Mouse (Mus musculus) liver, embryonic 16.5 days (tissue): Measurements from ENCODE around the gene Syt11. TPM values are rescaled to one million over a fixed set of nuclear protein-coding genes. Genes with fewer than 3 reads are reported as not detected.
A peak's percentile ranks its signal among the peaks of the same experiment; 100 is the strongest.
"Not testable (repeated sequence)": the region's sequence is repeated elsewhere in the genome, so short reads cannot be mapped to it uniquely, and the experiment has no call there.

ENCODE experiments used
- ATAC-seq: fragments of 200-750 bp; cut with Nextera tagmentation; 2 replicates; pipeline ENCODE4 v1.8.0; 2017; ENCODE audit warnings: low read depth, mild to moderate bottlenecking, moderate number of reproducible peaks, moderate library complexity
- H3K27ac ChIP-seq: fragments of 300-500 bp; sonication (generic); 2 replicates; pipeline ENCODE4 v1.5.1; 2014; ENCODE audit warnings: mild to moderate bottlenecking, low read length
- H3K27me3 ChIP-seq: fragments of 300-500 bp; sonication (generic); 2 replicates; pipeline ENCODE4 v1.6.1; 2014; ENCODE audit warnings: low read depth, low read length, mixed read lengths; ENCODE audit not compliant: control insufficient read depth, insufficient read depth
- H3K36me3 ChIP-seq: fragments of 300-500 bp; sonication (generic); 2 replicates; pipeline ENCODE4 v1.6.1; 2014; ENCODE audit warnings: mild to moderate bottlenecking; ENCODE audit not compliant: control insufficient read depth, insufficient read depth
- H3K4me1 ChIP-seq: fragments of 300-500 bp; sonication (generic); 2 replicates; pipeline ENCODE4 v1.6.1; 2014; ENCODE audit warnings: low read depth, low read length, mixed read lengths; ENCODE audit not compliant: control insufficient read depth
- H3K4me2 ChIP-seq: fragments of 300-500 bp; sonication (generic); 2 replicates; pipeline ENCODE4 v1.6.1; 2014; ENCODE audit warnings: low read depth, low read length, mixed read lengths
- H3K4me3 ChIP-seq: fragments of 300-500 bp; sonication (generic); 2 replicates; pipeline ENCODE4 v1.5.1; 2014; ENCODE audit warnings: low read depth, mild to moderate bottlenecking, low read length
- H3K9ac ChIP-seq: fragments of 300-500 bp; sonication (generic); 2 replicates; pipeline ENCODE4 v1.6.1; 2014; ENCODE audit warnings: low read depth, low read length
- H3K9me3 ChIP-seq: fragments of 300-500 bp; sonication (generic); replicated peaks from 2 replicates; pipeline ENCODE4 v1.6.1; 2016; ENCODE audit warnings: low read length; ENCODE audit not compliant: control insufficient read depth
- WGBS: fragments of 180-500 bp; shearing (Covaris S2); extraction: QIAGEN DNeasy Blood & Tissue Kit; methylation state at CpG from one replicate; pipeline ENCODE4 v1.1.7; 2014; ENCODE audit not compliant: insufficient replicate concordance; 5-methylcytosine and 5-hydroxymethylcytosine counted together
- polyA plus RNA-seq: library from polyadenylated mRNA; unstranded; fragments of >200 nt; fragmentation: Nextera tagmentation; extraction: Ambion mirVana; gene quantifications from 2 replicates; pipeline ENCODE4 v1.2.1, GENCODE M21; 2015

Gene Syt11
- polyA plus RNA-seq, 1 experiment from 2014 or later, result 0.54 TPM

- not testable (repeated sequence) for ATAC-seq, H3K27ac ChIP-seq
These were observed 3.1 kb downstream of the Syt11 start for GRCm38 (mm10) chr3:88771941-88772280.

GRCm38 (mm10) chr3:88771189-88771940 is 3.6 kb downstream of the Syt11 start:
- H3K9me3 ChIP-seq, H3K27ac ChIP-seq, H3K27me3 ChIP-seq, H3K36me3 ChIP-seq, H3K4me1 ChIP-seq, H3K9ac ChIP-seq: not testable (repeated sequence)
- peak overlapping the region; percentile 46 for H3K4me2 ChIP-seq
- 2% methylated on average over 21 of the region's 28 CpGs for WGBS
- peak overlapping the region; percentile 35 for H3K4me3 ChIP-seq
- peak; percentile 43 for ATAC-seq

More at GRCm38 (mm10) chr3:88771941-88772280, 3.1 kb downstream of the Syt11 start:
- H3K9me3 ChIP-seq, H3K4me1 ChIP-seq, H3K9ac ChIP-seq, H3K36me3 ChIP-seq, H3K27me3 ChIP-seq: not testable (repeated sequence)
- 26% methylated on average over 3 of the region's 6 CpGs for WGBS
- peak overlapping the region; percentile 35 for H3K4me3 ChIP-seq
- H3K4me2 ChIP-seq, result peak overlapping the region; percentile 46

- Histone ChIP-seq H3K27me3 (no peaks in the 10 kb centered on the region), H3K9me3 (no peaks in the 10 kb centered on the region), H3K4me2 (no peak overlapping the region), H3K36me3 (no peaks in the 10 kb centered on the region), H3K4me1 (peaks cover 8% of the 10 kb centered on the region), H3K27ac (no peak overlapping the region), H3K9ac (no peak overlapping the region), H3K4me3 (no peak overlapping the region)
- 40% methylated on average over 6 of the region's 6 CpGs for WGBS
- ATAC-seq, result no peak
These were observed 12.5 kb downstream of the Syt11 start for GRCm38 (mm10) chr3:88762401-88762831.

DNA sequence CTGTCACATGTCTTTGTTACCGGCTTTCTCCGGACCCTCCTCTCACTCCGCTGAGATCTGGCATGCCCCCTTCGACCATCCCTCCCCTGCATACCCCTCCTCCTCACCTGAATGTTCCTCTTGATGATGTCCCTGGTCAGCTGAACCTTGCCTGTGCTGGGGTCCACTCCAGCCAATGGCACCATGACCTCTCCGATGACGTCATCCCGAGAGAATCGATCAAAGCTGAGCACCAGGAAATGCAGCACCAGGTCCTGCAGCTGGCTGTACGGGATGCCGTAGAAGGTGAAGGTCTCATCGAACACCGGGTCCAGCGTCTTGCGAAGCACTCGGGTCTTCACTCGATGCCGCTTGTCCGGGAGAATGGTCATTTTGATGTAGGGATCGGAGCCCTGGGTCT is 13.3 kb downstream of the Syt11 start:
- no peaks in the 10 kb centered on the region for H3K36me3 ChIP-seq
- no peaks in the 10 kb centered on the region for H3K27me3 ChIP-seq
- H3K4me2 ChIP-seq, result no peak overlapping the region
- H3K4me3 ChIP-seq, result no peak overlapping the region
- no peak overlapping the region for H3K27ac ChIP-seq
- H3K9me3 ChIP-seq, result no peaks in the 10 kb centered on the region
- no peak overlapping the region for H3K9ac ChIP-seq
- peaks cover 8% of the 10 kb centered on the region for H3K4me1 ChIP-seq
- ATAC-seq, result no peak
- 82% methylated on average over 19 of the region's 19 CpGs for WGBS

- Histone ChIP-seq H3K9ac (no peak overlapping the region), H3K4me2 (no peak overlapping the region)
These were observed 16.9 kb downstream of the Syt11 start for GRCm38 (mm10) chr3:88758045-88758500.

DNA sequence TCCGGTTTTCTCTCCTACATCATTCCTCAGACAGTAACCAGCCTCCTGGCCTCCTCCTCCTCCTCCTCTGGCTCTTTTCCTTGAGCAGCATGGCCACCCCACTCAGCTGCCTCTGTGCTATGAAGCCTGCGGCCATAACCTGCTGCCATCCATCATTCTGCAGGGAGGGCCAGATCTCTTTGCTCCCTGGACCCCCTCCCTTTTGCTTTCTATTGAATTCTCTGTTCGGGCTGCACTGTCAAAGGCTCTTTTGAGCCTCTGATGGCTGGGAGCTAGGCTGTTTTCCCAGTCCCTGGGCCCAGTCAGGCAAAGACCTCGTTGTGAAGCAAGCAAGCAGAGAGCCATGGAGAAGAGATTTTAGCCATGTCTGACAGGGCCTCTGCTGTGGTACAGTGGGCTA is 18.7 kb downstream of the Syt11 start:
- H3K4me2 ChIP-seq, result no peak overlapping the region
- H3K27me3 ChIP-seq, result no peaks in the 10 kb centered on the region
- no peak overlapping the region for H3K4me3 ChIP-seq
- no peak overlapping the region for H3K9ac ChIP-seq
- 47% methylated on average over 4 of the region's 4 CpGs for WGBS
- H3K4me1 ChIP-seq, result peaks cover 8% of the 10 kb centered on the region
- no peak overlapping the region for H3K27ac ChIP-seq
- no peak for ATAC-seq
- no peaks in the 10 kb centered on the region for H3K36me3 ChIP-seq
- H3K9me3 ChIP-seq, result no peaks in the 10 kb centered on the region

More at GRCm38 (mm10) chr3:88758045-88758500, 16.9 kb downstream of the Syt11 start:
- Histone ChIP-seq H3K9me3 (no peaks in the 10 kb centered on the region), H3K27ac (no peak overlapping the region; the same call in 1 of the 2 replicates), H3K27me3 (no peaks in the 10 kb centered on the region), H3K4me1 (peaks cover 8% of the 10 kb centered on the region), H3K4me3 (no peak overlapping the region), H3K36me3 (no peaks in the 10 kb centered on the region)
- 16% methylated on average over 5 of the region's 5 CpGs for WGBS
- peak; percentile 27; the same call in 1 of the 2 replicates for ATAC-seq

DNA sequence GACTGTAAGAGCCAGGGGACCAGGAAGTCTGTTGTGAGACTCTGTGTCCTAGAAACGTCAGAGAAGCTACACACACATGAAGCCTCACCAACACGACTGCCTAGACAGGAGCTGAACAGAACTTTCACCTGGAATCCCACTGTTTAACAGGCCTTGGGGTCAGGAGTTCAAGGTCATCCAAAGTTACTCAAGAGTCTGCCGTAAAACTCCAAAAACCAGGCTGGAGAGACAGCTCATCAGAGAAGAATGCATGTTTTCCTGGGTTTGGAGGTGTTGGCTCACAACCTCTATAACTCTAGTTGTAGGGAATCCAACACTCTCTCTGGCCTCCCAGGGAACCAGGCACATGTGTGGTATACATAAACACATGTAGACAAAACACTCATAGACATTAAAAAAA is 19.4 kb downstream of the Syt11 start:
- Histone ChIP-seq H3K9ac (no peak overlapping the region), H3K4me2 (no peak overlapping the region), H3K9me3 (no peaks in the 10 kb centered on the region), H3K4me1 (peaks cover 8% of the 10 kb centered on the region), H3K27ac (no peak overlapping the region), H3K36me3 (no peaks in the 10 kb centered on the region), H3K4me3 (no peak overlapping the region), H3K27me3 (no peaks in the 10 kb centered on the region)
- no peak for ATAC-seq
- WGBS, result 41% methylated on average over 3 of the region's 3 CpGs

GRCm38 (mm10) chr3:88754283-88754682 is 20.7 kb downstream of the Syt11 start:
- no peak overlapping the region for H3K9ac ChIP-seq
- WGBS, result 38% methylated on average over 4 of the region's 4 CpGs
- ATAC-seq, result no peak
- no peak overlapping the region for H3K27ac ChIP-seq
- no peaks in the 10 kb centered on the region for H3K9me3 ChIP-seq
- peaks cover 8% of the 10 kb centered on the region for H3K4me1 ChIP-seq
- H3K27me3 ChIP-seq, result no peaks in the 10 kb centered on the region
- H3K4me3 ChIP-seq, result no peak overlapping the region
- H3K36me3 ChIP-seq, result no peaks in the 10 kb centered on the region
- H3K4me2 ChIP-seq, result no peak overlapping the region

- ATAC-seq, result no peak
- no peak overlapping the region for H3K4me2 ChIP-seq
- no peaks in the 10 kb centered on the region for H3K36me3 ChIP-seq
- H3K9me3 ChIP-seq, result no peaks in the 10 kb centered on the region
- no peak overlapping the region for H3K27ac ChIP-seq
- H3K4me1 ChIP-seq, result no peaks in the 10 kb centered on the region; the same call in 1 of the 2 replicates
- no peaks in the 10 kb centered on the region for H3K27me3 ChIP-seq
- no peak overlapping the region for H3K9ac ChIP-seq
- WGBS, result 47% methylated on average over 4 of the region's 4 CpGs
- no peak overlapping the region for H3K4me3 ChIP-seq
These were observed 28.1 kb downstream of the Syt11 start for GRCm38 (mm10) chr3:88746871-88747231.
